Comparison of ENCODE assay signal across 8 mouse cellular contexts in the genomic region with DNA sequence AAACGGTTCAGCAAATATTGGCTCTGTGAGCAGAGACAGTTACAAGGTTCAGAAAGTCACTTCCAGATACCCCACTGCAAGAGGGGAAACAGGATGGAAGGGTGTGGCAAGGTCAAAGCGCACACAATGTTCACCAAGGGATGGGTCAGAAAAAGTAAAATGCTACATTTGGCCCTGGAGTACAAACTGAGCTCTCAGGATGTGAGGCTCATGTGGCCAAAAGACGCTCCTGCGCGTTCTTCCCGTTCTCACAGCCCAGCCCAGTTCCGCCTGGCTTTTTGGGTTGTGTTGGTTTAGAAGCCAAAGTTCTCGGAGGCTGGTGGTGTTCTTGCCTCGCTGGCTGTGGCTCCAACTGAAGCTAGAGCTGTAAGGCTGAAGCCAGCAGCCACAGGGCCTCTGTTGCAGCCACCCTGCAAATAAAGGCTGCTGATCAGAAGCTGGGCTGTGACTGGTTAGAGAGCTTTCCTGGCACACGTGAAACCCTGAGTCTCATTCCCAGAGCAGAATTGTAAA. TPM values are rescaled to one million over a fixed set of nuclear protein-coding genes. Genes with fewer than 3 reads are reported as not detected.
DNase-seq lines count a peak whose midpoint lies in the region; ATAC-seq and TF ChIP-seq lines count a peak whose summit lies in the region.

No protein-coding gene starts in this region.

- peak overlapping the region; percentile 82 for H3K27ac ChIP-seq in layer of hippocampus, adult 2 months
- peak overlapping the region; percentile 86 for H3K27ac ChIP-seq in heart, embryonic 10.5 days
- no peak overlapping the region for H3K27ac ChIP-seq in midbrain, embryonic 11.5 days (ENCODE audit: low read depth, low read length)

- DNase-seq in layer of hippocampus, adult 2 months (ENCODE audit: low spot score in 2 of 2), result no peak
- DNase-seq in layer of hippocampus, postnatal 10 days (ENCODE audit: low spot score in 2 of 2), result no peak
- peak; percentile 73 for DNase-seq in heart, embryonic 10.5 days (ENCODE audit: low spot score)
- peak; percentile 67 for DNase-seq in kidney, postnatal 10 days
- peak; percentile 36 to 53 for DNase-seq in lung, postnatal 4 days
- no peak for DNase-seq in thymus, postnatal 0 days (ENCODE audit: low spot score)
- DNase-seq in midbrain, embryonic 11.5 days (ENCODE audit: low spot score, missing footprints), result no peak

- H3K9me3 ChIP-seq in heart, embryonic 10.5 days, result no peaks in the 10 kb centered on the region
- H3K9me3 ChIP-seq in midbrain, embryonic 11.5 days (ENCODE audit: control insufficient read depth, low read length), result no peaks in the 10 kb centered on the region

- no peak for ATAC-seq in midbrain, embryonic 11.5 days (ENCODE audit: low FRiP score)
- no peak for ATAC-seq in granulocyte monocyte progenitor cell, adult 5-6 weeks (replicated peaks; ENCODE audit: poor library complexity, severe bottlenecking)

- H3K36me3 ChIP-seq in heart, embryonic 10.5 days, result peaks cover 7% of the 10 kb centered on the region; the same call in 1 of the 2 replicates
- H3K36me3 ChIP-seq in midbrain, embryonic 11.5 days (ENCODE audit: control insufficient read depth, insufficient read depth, low read length), result no peaks in the 10 kb centered on the region

- H3K4me1 ChIP-seq in heart, embryonic 10.5 days, result peaks cover 70% of the 10 kb centered on the region
- H3K4me1 ChIP-seq in midbrain, embryonic 11.5 days (ENCODE audit: control insufficient read depth, insufficient read depth, low read length), result peaks cover 6% of the 10 kb centered on the region

- TF ChIP-seq CTCF in layer of hippocampus, adult 2 months (conservative IDR thresholded peaks at IDR 0.05), result no peak

- no peak overlapping the region for H3K4me3 ChIP-seq in layer of hippocampus, adult 2 months
- no peak overlapping the region for H3K4me3 ChIP-seq in heart, embryonic 10.5 days
- no peak overlapping the region for H3K4me3 ChIP-seq in midbrain, embryonic 11.5 days (ENCODE audit: low read depth, low read length)

- no peak overlapping the region for H3K4me2 ChIP-seq in midbrain, embryonic 11.5 days

- WGBS in heart, embryonic 10.5 days, result 57% methylated on average over 10 of the region's 10 CpGs
- 69% methylated on average over 10 of the region's 10 CpGs for WGBS in midbrain, embryonic 11.5 days

- H3K9ac ChIP-seq in midbrain, embryonic 11.5 days (ENCODE audit: low read length), result no peak overlapping the region

- no peaks in the 10 kb centered on the region for H3K27me3 ChIP-seq in heart, embryonic 10.5 days (ENCODE audit: insufficient read depth, poor library complexity, severe bottlenecking)
- no peaks in the 10 kb centered on the region for H3K27me3 ChIP-seq in midbrain, embryonic 11.5 days (ENCODE audit: control insufficient read depth, insufficient read depth, low read length)

RNA-seq across cellular contexts. Expression of a gene that starts 9.7 kb away (rescaled TPM):
- total RNA-seq in layer of hippocampus, adult 2 months (2021), result 10 to 100 TPM; 42.2 to 45.6 TPM
- total RNA-seq in layer of hippocampus, postnatal 10 days (2021), result 10 to 100 TPM; 79.8 to 84.6 TPM
- polyA plus RNA-seq in heart, embryonic 10.5 days (2016; fragmentation: Nextera tagmentation; extraction: Ambion mirVana), result 111 and 177 TPM in 2 replicates
- 28.2 and 28.6 TPM in 2 replicates for polyA plus RNA-seq in thymus, postnatal 0 days (2015; fragmentation: Nextera tagmentation; extraction: Ambion mirVana)
- 32.7 and 44.1 TPM in 2 replicates for polyA plus RNA-seq in midbrain, embryonic 11.5 days (2014; fragmentation: Nextera tagmentation; extraction: Ambion mirVana)
- 2.2 TPM in 1 of 2 replicates, not detected in the other for total RNA-seq in granulocyte monocyte progenitor cell, adult 5-6 weeks (2014; fragmentation: Nextera tagmentation)
- 0.62 and 3.4 TPM in 2 replicates for total RNA-seq in granulocyte monocyte progenitor cell, adult 5-6 weeks (2017)

Comparison
In these comparisons a context has a peak if more than half of its experiments do, and no peak if none do; other contexts are left out.
1. DNase-seq: peak in heart, embryonic 10.5 days (single experiment), kidney, postnatal 10 days (single experiment) and lung, postnatal 4 days (2 of 2); none in layer of hippocampus, adult 2 months (0 of 2), layer of hippocampus, postnatal 10 days (0 of 2), thymus, postnatal 0 days (single experiment) and midbrain, embryonic 11.5 days (single experiment).
2. RNA of a gene that starts 9.7 kb away (total RNA-seq): 79.8 to 84.6 TPM in layer of hippocampus, postnatal 10 days and 42.2 to 45.6 TPM in layer of hippocampus, adult 2 months; 0.62 to 3.4 TPM in granulocyte monocyte progenitor cell, adult 5-6 weeks; every median in the first group is over 4 times any median in the second.